Mouse (Mus musculus) right cerebral cortex, postnatal 36 days (tissue): ENCODE results near the gene Gsto1.

Experiments used
- DNase-seq, 2 experiments: peaks; one replicate each; pipeline ENCODE4 v3.0.0; 2022; ENCODE audit warnings: low spot score in 2 of 2, mixed read lengths in 1 of 2

Gene Gsto1

DNA sequence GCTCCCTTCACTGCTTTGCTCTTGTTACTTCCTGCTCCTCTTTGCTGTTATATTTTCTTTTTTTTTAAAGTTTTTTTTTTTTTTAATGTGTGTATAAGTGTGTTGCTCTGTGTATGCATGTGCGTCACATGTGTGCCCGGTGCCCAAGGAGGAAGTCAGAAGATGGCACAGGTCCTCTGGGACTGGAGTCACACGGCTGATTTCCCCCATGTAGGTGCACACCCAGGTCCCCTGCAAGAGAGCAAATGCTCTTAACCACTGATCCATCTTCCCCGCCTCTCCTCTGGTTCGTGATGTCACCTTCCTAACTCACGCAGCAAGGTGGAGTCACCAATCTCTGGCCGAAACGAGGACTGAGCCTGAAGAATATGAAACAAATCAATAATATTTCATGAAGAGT lies 33.3 kb downstream of the Gsto1 start:
- DNase-seq: no peak

DNA sequence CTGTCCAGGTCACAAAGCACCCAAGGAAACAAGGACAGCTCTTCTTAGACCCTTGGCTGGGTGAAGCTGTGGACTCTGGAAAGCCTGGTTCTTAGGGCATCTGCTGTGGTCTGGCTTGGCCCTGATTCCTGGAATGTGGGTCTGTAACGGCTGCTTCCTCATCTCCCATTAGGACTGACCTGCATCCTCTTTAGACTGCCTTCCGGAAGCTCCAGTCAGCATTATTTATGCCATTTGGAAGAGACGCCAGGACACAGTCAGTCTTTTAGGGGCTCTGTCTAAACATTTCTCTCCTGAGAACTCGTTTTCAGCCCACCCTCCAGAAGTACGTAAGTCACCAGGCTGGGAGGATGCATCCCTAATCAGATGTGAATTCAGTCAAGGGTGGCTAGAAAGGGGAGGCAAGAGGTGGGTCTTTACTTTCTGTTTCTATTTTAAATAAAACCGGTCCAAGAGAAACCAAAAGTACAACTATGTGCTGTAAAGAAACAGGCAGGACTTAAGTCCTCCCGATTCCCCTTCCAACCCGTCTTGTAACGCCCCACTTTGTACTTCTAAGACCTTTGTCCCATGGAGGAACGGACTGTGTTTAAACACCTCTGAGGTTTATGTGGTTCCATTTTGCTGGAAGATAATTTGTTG lies 35.8 kb downstream of the Gsto1 start:
- DNase-seq: no peak

DNA sequence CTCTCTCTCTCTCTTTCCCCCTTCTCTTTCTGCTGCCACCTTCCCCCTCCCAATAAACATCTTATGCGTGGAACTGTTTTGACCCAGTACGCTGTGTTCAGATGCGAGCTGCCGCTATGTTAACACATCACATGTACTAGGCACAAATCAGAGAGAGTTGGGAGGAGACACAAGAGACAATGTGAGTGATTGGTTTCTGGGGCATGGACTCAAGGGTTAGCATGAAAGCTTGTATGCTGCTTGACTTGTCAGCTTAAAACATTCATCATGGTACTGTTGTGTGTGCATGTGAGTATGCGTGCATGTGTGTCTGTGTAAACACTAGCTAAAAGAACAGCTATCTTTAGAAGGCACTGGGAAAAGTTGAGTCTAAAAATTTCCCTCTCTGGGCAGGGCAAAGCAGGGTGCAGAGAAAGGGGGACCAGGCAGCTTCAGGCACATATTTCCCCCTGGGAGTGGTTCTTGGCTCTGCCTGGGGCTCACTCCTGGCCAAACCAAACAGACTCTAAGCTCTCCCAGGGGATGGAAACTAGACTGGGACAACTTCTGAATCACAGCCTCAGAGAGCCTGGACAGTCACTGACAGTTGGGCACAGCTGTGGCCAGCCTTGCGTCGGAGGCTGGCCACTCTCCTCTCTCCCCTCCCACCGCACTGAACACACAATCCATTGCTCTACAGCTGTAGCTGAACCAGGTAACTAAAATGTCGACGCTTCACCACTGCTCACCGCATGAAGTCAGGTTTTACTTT lies 37.0 kb downstream of the Gsto1 start:
- no peak for DNase-seq

DNA sequence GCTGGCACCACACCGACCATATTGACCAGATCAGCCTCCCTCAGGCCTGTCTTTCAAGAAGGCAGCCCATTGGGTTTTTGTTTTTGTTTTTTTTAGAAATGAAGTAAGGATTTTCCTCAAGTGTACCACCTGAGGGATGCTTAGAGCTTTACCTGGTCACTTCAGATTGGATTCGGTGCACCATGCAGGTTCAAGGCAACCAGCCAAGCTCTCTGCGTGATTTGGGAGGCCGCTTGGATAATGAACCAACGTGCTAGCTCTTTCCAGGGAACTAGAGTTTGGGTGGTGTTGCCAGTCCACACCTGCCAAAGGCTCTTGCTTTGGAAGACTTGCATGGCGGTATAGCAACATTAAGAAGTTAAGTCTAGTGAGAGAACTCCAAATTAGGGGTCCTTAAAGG lies 38.3 kb downstream of the Gsto1 start:
- DNase-seq: no peak

DNA sequence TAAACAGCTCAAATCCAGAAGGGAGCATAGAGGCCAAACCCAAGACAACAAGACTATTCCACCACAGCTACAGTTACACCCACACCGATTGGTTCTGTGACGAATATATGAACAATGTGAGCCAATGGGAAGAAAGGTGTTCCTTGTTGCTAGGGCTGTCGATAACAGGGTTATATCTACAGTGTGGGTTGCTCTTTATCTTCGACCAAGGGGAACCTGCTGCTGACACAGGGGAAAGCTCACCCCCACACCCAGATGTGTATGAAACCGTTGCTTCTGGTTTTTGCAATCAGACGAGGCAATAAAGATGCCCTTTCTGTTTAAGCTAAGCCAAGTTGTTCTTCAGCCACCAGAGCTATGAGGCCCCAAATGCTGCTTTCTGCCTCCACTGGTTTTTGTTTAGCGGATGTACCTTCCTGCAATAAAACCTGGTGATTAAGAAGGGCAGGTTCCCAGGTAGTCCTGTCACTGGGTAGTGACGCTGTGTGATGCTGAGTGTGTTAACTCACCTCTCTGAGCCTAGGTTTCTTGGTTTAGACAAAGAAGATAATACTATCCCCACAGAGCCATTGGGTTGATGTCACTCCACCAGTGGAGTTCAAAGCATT lies 43.8 kb downstream of the Gsto1 start:
- DNase-seq: no peak

DNA sequence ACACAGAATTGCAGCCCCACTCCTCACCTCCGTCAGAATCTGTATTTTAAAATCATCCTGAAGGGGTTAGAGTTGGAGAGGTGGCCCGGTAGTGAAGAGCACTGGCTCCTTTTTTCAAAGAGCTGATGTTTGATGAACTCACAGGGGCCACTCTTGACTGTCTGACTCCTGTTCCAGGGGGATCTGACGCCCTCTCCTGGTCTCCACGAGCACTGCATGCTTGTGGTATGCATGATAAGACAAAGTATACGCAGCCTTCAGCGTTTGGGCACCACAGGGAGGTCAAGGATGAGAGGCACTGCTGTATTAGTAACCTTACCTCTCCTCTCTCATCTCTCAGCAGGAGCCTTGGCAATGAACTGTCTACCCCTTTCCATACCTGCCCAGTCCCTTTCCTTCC lies 45.2 kb downstream of the Gsto1 start:
- DNase-seq: no peak

DNA sequence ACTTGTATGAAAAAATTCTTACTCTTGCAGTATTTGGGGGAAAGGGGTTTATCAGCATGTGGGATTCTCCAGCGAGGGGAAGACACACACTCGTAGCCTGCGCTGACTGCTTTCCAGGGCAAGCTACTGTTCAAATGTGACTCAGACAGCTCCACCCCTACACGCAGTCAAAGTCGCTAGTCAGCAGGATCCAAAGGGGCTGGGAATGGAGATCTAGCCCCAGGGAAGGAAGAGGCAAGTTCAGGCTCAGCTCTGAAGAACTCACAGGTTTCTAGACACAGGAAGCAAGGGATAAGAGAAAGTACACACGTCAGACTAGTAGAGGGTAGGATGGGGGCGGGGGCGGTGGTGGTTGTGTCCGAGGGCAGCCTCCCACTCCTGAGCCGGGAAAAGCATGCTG lies 45.8 kb downstream of the Gsto1 start:
- DNase-seq: no peak

DNA sequence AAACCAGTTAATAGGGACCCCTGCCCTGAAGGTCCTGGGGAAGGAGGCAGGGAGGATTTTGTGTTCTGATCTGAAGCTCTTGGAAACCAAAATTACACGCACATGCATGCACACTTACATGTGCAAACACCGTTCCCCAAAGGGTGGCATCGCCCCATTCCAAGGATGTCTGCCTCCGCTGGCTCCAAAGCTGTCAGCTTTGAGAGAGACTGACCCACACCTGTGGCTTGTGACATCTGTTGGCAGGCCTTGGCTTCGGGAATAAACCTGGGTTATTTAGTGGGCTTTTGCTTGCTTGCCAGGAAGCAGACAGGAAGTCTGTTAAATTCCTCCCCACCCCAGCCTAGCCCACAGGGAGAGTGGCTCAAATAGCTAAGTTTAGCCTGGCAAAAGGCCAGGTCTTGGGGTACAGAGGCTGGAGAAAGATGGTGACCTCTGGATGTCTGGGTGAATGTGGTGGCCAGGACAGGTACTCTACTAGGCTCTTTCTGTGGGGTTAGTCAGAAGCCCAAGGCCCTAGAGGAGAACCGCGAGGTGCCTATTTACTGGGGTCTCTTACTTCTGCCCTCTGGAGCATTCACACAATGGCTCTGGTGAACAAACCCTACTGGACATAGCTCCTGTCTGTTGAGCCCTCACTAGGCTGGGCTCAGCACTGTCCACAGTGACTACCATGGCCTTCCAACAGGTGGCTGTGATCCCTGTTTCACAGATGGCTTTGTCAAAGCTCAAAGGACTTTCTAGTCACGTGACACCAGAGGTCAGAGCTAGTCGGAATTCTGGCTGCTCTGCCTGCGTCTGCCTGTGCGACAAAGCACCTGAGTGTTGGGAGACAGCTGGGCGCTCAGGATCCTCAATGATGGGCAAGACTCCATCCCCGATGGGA lies 47.8 kb downstream of the Gsto1 start:
- no peak for DNase-seq

DNA sequence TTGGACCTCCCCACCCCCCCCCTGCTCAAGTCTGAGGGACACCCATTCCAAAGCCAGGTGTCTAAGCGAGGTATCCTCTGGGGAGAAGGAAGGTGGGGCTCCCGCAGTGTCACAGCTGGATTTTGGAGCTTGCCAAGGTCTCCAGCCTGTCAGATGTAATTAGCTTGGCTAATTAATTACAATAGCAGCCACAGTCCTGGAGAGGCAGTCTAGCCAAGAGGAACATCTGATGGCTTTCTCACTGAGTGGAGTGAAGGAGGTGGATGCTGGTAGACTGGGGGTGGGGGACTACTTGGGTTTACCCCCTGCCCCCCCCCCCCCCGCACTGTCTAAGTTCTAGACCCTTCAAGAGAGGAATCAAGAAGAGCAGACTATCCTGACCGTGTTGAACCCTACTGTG lies 48.9 kb downstream of the Gsto1 start:
- DNase-seq: no peak

DNA sequence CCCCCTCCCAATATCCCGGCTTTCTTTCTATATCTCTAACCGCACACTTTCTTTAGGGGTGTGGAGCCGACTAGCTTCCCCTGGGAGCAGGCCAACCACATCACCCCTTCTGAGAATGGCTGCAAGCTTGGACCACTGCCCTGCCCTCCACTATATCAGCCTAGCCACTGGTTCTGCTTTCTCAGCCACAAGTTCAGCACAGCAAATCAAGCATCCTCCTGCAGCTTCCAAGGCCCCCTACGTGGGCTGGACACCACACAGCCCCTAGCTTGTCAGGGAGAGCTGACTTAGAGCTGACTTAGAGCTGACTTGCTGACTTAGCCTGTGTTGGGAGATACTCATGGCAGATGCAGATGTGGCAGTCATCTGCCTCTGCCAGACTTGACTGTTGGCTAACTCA lies 50.3 kb downstream of the Gsto1 start:
- DNase-seq: no peak

DNA sequence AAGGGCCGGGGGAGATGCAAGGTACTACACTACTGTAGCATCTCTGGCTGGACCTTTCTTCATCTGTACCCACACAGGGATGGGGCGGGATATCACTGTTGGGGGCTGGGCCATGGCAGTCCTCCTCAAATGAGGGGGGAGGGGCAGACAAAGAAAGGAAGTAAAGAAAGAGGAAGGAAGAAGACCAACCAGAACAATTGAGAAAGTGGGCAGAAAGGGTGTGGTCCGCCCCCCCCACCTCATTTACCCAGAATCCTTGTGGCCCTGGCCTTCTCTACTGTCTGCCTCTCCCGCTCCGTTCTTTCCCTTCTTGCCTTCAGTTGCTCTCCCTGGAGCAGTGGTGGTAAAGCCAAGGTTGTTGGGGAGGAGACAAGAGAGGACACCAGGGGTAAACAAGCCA lies 50.8 kb downstream of the Gsto1 start:
- DNase-seq: no peak

DNA sequence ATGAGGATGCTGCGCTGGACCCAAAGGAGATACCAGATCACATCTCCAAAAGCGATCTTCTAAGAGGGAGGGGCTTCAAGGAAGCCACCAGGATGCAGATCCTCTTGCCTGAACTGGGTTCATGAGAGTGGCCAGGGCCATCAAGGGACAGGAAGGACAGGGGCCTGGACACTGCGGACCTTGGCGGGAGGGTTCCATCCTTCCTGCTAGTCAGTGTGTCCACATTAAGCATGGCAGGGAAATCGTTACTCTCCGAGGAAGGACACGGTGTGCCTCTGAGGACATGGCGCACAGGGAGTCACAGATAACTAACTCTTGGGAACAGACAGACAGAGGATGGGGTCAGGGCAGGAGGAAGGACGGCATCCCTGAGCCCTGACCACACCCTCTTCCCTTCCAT lies 52.8 kb downstream of the Gsto1 start:
- DNase-seq: no peak

DNA sequence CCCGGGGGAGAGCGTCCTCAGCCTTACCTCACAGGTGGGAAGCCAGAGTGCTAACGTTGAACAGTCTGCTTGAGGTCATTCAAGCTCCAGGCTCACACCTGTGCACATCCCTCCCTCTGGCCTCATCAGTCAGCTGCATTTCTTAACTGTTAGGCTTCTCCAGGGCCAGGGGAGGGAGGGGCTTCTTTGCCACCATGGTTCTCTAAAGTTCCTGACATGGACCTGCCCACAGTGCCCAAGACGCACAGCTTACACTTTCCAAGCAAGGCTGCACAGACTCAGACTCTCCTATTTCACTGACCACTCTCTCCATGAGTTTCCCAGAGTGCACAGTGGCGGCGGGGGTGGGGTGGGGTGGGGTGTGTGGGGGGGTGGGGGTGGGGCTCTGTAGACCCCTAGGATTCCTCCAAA lies 54.2 kb downstream of the Gsto1 start:
- DNase-seq: no peak

DNA sequence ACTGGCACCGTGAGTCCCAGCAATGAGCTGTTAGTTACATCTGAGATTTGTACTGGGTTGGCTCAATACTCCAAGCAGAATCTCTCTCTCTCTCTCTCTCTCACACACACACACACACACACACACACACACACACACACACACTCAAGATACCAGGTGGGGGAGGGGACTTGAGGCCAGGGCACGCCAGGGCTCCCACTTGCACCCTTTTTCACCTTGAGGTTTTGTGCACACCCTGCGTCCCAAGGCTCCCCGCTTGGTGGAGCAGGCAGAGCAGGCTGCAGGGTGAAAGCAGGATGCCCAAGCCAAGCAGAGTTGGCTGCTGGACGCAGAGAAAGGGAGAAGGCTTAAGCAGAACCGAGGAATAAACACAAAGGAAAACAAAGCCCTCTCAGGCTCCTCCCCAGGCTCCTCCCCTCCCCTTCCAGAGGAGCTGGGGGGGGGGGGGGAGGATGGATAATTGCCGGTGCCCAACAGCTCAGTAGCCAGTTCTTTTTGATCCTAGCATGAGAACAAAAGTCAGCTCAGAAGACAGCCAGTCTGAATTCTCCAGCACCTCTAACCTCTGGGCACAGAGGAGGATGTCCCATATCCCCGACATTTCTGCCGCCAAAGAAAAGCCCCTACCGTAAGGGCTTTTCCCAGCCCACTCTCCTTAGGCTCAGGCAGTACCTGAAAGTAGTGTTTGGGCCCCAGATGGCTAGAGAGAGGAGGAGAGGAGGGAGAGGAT lies 54.8 kb downstream of the Gsto1 start:
- DNase-seq: no peak

DNA sequence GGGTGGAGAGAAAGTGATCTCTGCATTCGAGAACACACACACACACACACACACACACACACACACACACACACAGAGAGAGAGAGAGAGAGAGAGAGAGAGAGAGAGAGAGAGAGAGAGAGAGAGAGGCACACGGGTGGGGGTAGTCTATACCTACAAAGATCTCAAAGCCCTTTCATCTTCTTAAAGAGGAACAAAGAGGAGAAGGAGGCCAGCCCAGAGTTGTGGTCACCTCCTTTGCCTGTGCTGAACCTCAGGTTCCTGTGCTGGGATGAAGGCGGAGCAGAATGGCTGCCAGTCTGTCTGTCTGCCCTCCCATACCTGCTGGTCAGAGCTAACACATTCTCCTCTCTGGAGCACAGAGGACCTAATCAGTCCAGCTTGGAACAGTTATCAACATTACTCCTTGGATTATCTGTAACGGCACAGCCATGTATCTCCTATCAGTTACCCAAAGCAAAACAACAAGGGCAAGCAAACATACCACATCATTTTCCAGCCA lies 55.4 kb downstream of the Gsto1 start:
- no peak for DNase-seq

DNA sequence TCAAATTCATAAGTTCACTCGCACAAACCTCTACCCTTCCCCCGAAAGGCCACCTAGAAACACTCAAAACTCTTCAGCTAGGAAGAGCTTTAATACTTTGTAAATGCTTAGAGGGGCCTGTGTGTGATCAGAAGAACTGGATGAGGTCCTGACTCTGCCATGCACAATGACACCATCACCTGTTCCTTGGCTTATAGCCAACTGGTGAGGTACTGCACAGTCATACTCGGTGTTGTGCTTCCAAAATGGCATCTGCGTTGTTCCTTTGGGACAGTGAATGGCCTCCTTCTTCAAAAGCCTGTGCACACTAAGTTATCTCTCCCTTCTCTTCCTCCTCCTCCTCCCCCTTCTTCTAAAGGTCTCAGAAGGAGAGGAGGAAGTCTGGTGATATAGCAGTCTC lies 56.0 kb downstream of the Gsto1 start:
- no peak for DNase-seq

DNA sequence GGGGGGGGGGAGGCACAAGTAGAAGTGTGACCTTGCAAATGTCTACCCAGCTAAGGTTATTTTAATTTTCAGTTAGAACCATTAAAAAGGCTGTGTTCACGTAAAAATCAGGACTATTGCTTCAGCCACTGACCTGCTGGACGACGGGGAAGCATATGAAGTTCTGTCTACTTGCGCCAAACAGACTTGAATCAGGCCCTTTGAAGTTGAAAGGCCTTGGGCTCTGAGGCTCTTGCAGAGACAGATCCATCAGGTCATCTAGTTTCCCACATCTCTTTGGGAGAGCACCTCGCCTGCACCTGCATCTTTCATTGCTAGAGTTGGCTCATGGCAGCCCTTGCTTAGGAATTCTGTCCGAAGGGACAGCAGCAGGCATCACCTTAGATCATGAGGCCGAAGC lies 58.6 kb downstream of the Gsto1 start:
- DNase-seq: no peak

DNA sequence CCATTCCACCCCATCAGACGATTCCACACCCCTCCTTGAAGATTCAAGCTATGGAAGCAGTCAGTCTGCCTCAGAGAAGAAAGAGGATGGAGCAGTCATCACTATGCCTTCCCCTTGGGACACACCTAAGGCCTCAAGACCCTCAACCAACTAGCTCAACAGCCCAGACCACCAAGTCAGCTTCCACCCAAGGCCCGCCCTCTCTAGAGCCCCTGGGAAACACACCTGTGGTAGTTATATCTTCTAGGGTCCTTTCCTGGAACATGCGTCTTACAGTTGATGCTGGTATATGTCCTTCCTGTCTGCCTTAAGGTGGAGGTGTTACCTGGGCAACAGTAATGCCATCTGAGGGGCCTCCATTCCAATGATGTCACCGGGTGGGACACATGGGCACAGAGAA lies 59.4 kb downstream of the Gsto1 start:
- DNase-seq: no peak
